Mouse (Mus musculus) stomach, postnatal 0 days (tissue): ENCODE measurements around the gene Fam214a. TPM values are rescaled to one million over a fixed set of nuclear protein-coding genes. Genes with fewer than 3 reads are reported as not detected.

Experiments used
- ATAC-seq: fragments of 200-750 bp; cut with Nextera tagmentation; 2 replicates; pipeline ENCODE4 v1.8.0; 2017; ENCODE audit not compliant: low FRiP score, low TSS enrichment
- DNase-seq: peaks from one replicate; pipeline ENCODE4 v3.0.0-alpha.2; 2016; ENCODE audit warnings: low spot score
- H3K27ac ChIP-seq: fragments of 300-500 bp; sonication (generic); replicated peaks from 2 replicates; pipeline ENCODE4 v1.5.1; 2014; ENCODE audit warnings: mild to moderate bottlenecking, control low read depth
- H3K27me3 ChIP-seq: fragments of 300-500 bp; sonication (generic); 2 replicates; pipeline ENCODE4 v1.6.1; 2014; ENCODE audit warnings: low read length; ENCODE audit not compliant: control insufficient read depth, insufficient read depth
- H3K36me3 ChIP-seq: fragments of 300-500 bp; sonication (generic); 2 replicates; pipeline ENCODE4 v1.6.1; 2014; ENCODE audit warnings: low read length, mixed read lengths; ENCODE audit not compliant: control insufficient read depth, insufficient read depth
- H3K4me1 ChIP-seq: fragments of 300-500 bp; sonication (generic); replicated peaks from 2 replicates; pipeline ENCODE4 v1.6.1; 2014; ENCODE audit warnings: antibody characterized with exemption; ENCODE audit not compliant: control insufficient read depth, insufficient read depth
- H3K4me2 ChIP-seq: fragments of 300-500 bp; sonication (generic); replicated peaks from 2 replicates; pipeline ENCODE4 v1.6.1; 2014; ENCODE audit warnings: low read depth, mild to moderate bottlenecking, control low read depth, moderate library complexity
- H3K4me3 ChIP-seq: fragments of 300-500 bp; sonication (generic); 2 replicates; pipeline ENCODE4 v1.5.1; 2014; ENCODE audit warnings: low read depth, low read length, control low read depth
- H3K9ac ChIP-seq: fragments of 300-500 bp; sonication (generic); 2 replicates; pipeline ENCODE4 v1.6.1; 2014; ENCODE audit warnings: mild to moderate bottlenecking, low read length, control low read depth, mixed read lengths
- H3K9me3 ChIP-seq: fragments of 300-500 bp; sonication (generic); 2 replicates; pipeline ENCODE4 v1.6.1; 2016; ENCODE audit warnings: low read length; ENCODE audit not compliant: control insufficient read depth
- CTCF ChIP-seq: IDR thresholded peaks from 2 replicates; pipeline ENCODE4 v1.5.1; 2016; ENCODE audit warnings: antibody characterized with exemption, low read depth, mild to moderate bottlenecking, moderate library complexity
- EP300 ChIP-seq: optimal IDR thresholded peaks from 2 replicates; pipeline ENCODE3; 2016; ENCODE audit warnings: antibody characterized with exemption
- WGBS: fragments of 180-500 bp; shearing (Covaris S2); extraction: QIAGEN DNeasy Blood & Tissue Kit; methylation state at CpG from one replicate; pipeline ENCODE4 v1.1.7; 2014; 5-methylcytosine and 5-hydroxymethylcytosine counted together
- polyA plus RNA-seq: library from polyadenylated mRNA; unstranded; fragments of >200 nt; fragmentation: Nextera tagmentation; extraction: Ambion mirVana; gene quantifications from 2 replicates; pipeline ENCODE4 v1.2.1, GENCODE M21; 2015

The Fam214a gene
- polyA plus RNA-seq, 1 experiment from 2014 or later = 10.7 TPM

- Histone ChIP-seq H3K36me3 (no peaks in the 10 kb centered on the region), H3K4me1 (no peaks in the 10 kb centered on the region), H3K4me2 (peak overlapping the region; percentile 67), H3K27ac (peak overlapping the region; percentile 91; the same call in 1 of the 2 replicates), H3K4me3 (peak overlapping the region; percentile 97), H3K9me3 (no peaks in the 10 kb centered on the region), H3K9ac (peak overlapping the region; percentile 97), H3K27me3 (no peaks in the 10 kb centered on the region)
- DNase-seq (no peak), ATAC-seq (no peak)
- WGBS = 1% methylated on average over 10 of the region's 10 CpGs
- TF ChIP-seq EP300 (no peak), CTCF (no peak)
Observed at GRCm38 (mm10) chr9:75038357-75038688, 85.6 kb downstream of the Fam214a start.

- H3K9me3 ChIP-seq = no peaks in the 10 kb centered on the region
- ATAC-seq (no peak), DNase-seq (no peak)
- TF ChIP-seq CTCF (no peak), EP300 (no peak)
- WGBS = 76% methylated on average over 2 of the region's 2 CpGs
- H3K9ac ChIP-seq = no peak overlapping the region
- H3K4me2 ChIP-seq = no peak overlapping the region
- no peak overlapping the region for H3K4me3 ChIP-seq
- no peaks in the 10 kb centered on the region for H3K4me1 ChIP-seq
- H3K27me3 ChIP-seq = no peaks in the 10 kb centered on the region
- H3K27ac ChIP-seq = no peak overlapping the region
- H3K36me3 ChIP-seq = no peaks in the 10 kb centered on the region
Observed at GRCm38 (mm10) chr9:75040566-75040965, 87.9 kb downstream of the Fam214a start.

- DNase-seq (no peak), ATAC-seq (no peak)
- 59% methylated on average over 2 of the region's 2 CpGs for WGBS
- Histone ChIP-seq H3K4me2 (no peak overlapping the region), H3K9ac (no peak overlapping the region), H3K27me3 (no peaks in the 10 kb centered on the region), H3K27ac (no peak overlapping the region), H3K4me3 (no peak overlapping the region), H3K36me3 (no peaks in the 10 kb centered on the region), H3K4me1 (no peaks in the 10 kb centered on the region), H3K9me3 (no peaks in the 10 kb centered on the region)
- TF ChIP-seq CTCF (peak; percentile 27), EP300 (no peak)
Observed at GRCm38 (mm10) chr9:75041840-75042525, 89.3 kb downstream of the Fam214a start.

- no peak overlapping the region for H3K27ac ChIP-seq
- ATAC-seq (no peak), DNase-seq (no peak)
- no peaks in the 10 kb centered on the region for H3K4me1 ChIP-seq
- WGBS = 79% methylated on average over 2 of the region's 2 CpGs
- no peaks in the 10 kb centered on the region for H3K9me3 ChIP-seq
- no peak overlapping the region for H3K9ac ChIP-seq
- H3K4me3 ChIP-seq = no peak overlapping the region
- no peak overlapping the region for H3K4me2 ChIP-seq
- no peaks in the 10 kb centered on the region for H3K27me3 ChIP-seq
- no peaks in the 10 kb centered on the region for H3K36me3 ChIP-seq
- TF ChIP-seq EP300 (no peak), CTCF (no peak)
Observed at GRCm38 (mm10) chr9:75043191-75043590, 90.5 kb downstream of the Fam214a start.

GRCm38 (mm10) chr9:75047079-75047478 is 94.4 kb downstream of the Fam214a start:
- DNase-seq (no peak), ATAC-seq (no peak)
- no peak overlapping the region for H3K9ac ChIP-seq
- no peak overlapping the region for H3K4me2 ChIP-seq
- no peak for TF ChIP-seq EP300
- no peak for TF ChIP-seq CTCF
- no peaks in the 10 kb centered on the region for H3K4me1 ChIP-seq
- H3K27me3 ChIP-seq = no peaks in the 10 kb centered on the region
- H3K36me3 ChIP-seq = no peaks in the 10 kb centered on the region
- H3K9me3 ChIP-seq = no peaks in the 10 kb centered on the region
- H3K27ac ChIP-seq = no peak overlapping the region
- no peak overlapping the region for H3K4me3 ChIP-seq

GRCm38 (mm10) chr9:75049100-75049499 is 96.4 kb downstream of the Fam214a start:
- DNase-seq (no peak), ATAC-seq (no peak)
- 35% methylated on average over 3 of the region's 3 CpGs for WGBS
- Histone ChIP-seq H3K27me3 (no peaks in the 10 kb centered on the region), H3K4me1 (no peaks in the 10 kb centered on the region), H3K9me3 (no peaks in the 10 kb centered on the region), H3K27ac (no peak overlapping the region), H3K9ac (no peak overlapping the region), H3K4me2 (no peak overlapping the region), H3K36me3 (no peaks in the 10 kb centered on the region), H3K4me3 (no peak overlapping the region)
- TF ChIP-seq CTCF = no peak
- TF ChIP-seq EP300 = no peak
